Mouse (Mus musculus) lung, adult 2 months (tissue): ENCODE measurements around the gene Prkcg.

ENCODE experiments used
- CTCF ChIP-seq: fragments of 200-500 bp; IDR thresholded peaks from 2 replicates; pipeline ENCODE4 v1.5.1; 2011; ENCODE audit warnings: mild to moderate bottlenecking, low read length, control low read depth; ENCODE audit not compliant: insufficient read depth
- POLR2A ChIP-seq: fragments of 200-500 bp; IDR thresholded peaks from 2 replicates; pipeline ENCODE4 v1.6.1; 2011; ENCODE audit warnings: low read depth, mild to moderate bottlenecking, control low read depth, low read length, borderline replicate concordance; ENCODE audit errors: extremely low read depth

GRCm38 (mm10) chr7:3287186-3287585 is 1.8 kb upstream of the Prkcg start:
- TF ChIP-seq POLR2A (no peak), CTCF (no peak)
